ENCODE assay signal across 14 mouse cellular contexts in the genomic region with DNA sequence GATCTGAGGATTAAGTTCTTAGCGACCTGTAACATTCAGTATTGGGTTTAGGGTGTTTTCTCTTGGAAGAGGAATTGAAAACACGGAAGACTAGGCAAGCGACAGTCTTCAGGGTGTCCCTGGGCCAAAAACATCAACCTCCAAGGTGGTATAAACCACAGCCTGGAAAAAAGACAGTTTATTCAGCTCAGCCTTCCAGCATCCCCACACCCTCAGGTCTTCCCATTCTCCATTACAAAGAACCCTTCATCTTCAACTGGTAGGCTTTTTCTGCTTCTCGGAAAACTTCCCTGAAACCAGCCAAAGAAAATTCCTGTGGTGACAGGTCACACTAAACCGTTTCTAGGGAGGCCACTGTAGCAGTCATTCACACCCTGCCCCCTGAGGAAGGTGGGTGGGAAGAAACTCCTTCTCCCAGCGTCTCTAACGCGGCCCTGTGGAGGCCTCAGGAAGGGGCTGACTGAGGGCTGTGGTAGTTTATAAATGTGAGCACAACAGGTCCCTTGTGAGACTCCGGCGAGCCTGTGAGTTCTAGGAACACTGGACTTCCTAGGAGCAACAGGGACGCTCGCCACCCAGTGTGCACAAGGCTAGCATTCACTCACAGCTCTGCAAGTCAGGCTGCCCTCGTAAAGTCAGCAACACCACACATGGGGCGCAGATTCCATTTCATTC. TPM values are rescaled to one million over a fixed set of nuclear protein-coding genes. Genes with fewer than 3 reads are reported as not detected.
DNase-seq lines count a peak whose midpoint lies in the region; ATAC-seq and TF ChIP-seq lines count a peak whose summit lies in the region.
"Had no signal": no experiment of that assay in that cellular context is flagged by ENCODE, and none has a peak within 500 bp of the region (broad histone marks: within the 10 kb centered on the region; RNA-seq: fewer than 3 reads in every experiment).

No protein-coding gene starts in this region.

- no peak for TF ChIP-seq CTCF in forebrain, postnatal 0 days (IDR thresholded peaks at IDR 0.05; ENCODE audit: low read depth)
- no peak for TF ChIP-seq CTCF in layer of hippocampus, adult 2 months (conservative IDR thresholded peaks at IDR 0.05)

- peak; percentile 23 for ATAC-seq in forebrain, postnatal 0 days
- no peak for ATAC-seq in forebrain, embryonic 14.5 days
- ATAC-seq in embryonic facial prominence, embryonic 15.5 days (ENCODE audit: insufficient number of reproducible peaks, low FRiP score, low TSS enrichment, low read depth), result peak; percentile 78
- ATAC-seq in neural tube, embryonic 13.5 days (ENCODE audit: low read depth), result peak; percentile 67; the same call in 1 of the 2 replicates
- no peak for ATAC-seq in monocyte, adult 5-6 weeks (replicated peaks; ENCODE audit: insufficient number of reproducible peaks, low FRiP score, low TSS enrichment, poor library complexity, severe bottlenecking)

- H3K9ac ChIP-seq in forebrain, postnatal 0 days, result no peak overlapping the region
- no peak overlapping the region for H3K9ac ChIP-seq in forebrain, embryonic 14.5 days (ENCODE audit: low read length)
- H3K9ac ChIP-seq in embryonic facial prominence, embryonic 15.5 days, result no peak overlapping the region
- no peak overlapping the region for H3K9ac ChIP-seq in neural tube, embryonic 13.5 days

- H3K9me3 ChIP-seq in forebrain, postnatal 0 days (ENCODE audit: low read length), result no peaks in the 10 kb centered on the region
- H3K9me3 ChIP-seq in forebrain, embryonic 14.5 days (replicated peaks; ENCODE audit: control insufficient read depth, low read length), result no peaks in the 10 kb centered on the region
- H3K9me3 ChIP-seq in embryonic facial prominence, embryonic 15.5 days (replicated peaks), result no peaks in the 10 kb centered on the region
- H3K9me3 ChIP-seq in neural tube, embryonic 13.5 days, result no peaks in the 10 kb centered on the region

- H3K4me1 ChIP-seq in forebrain, postnatal 0 days (ENCODE audit: insufficient read depth), result no peaks in the 10 kb centered on the region
- no peaks in the 10 kb centered on the region for H3K4me1 ChIP-seq in forebrain, embryonic 14.5 days (ENCODE audit: control insufficient read depth, insufficient read depth, low read length)
- H3K4me1 ChIP-seq in embryonic facial prominence, embryonic 15.5 days, result peaks cover 14% of the 10 kb centered on the region
- H3K4me1 ChIP-seq in neural tube, embryonic 13.5 days (replicated peaks), result peaks cover 31% of the 10 kb centered on the region

- H3K4me2 ChIP-seq in forebrain, postnatal 0 days (ENCODE audit: low read depth), result no peak overlapping the region
- no peak overlapping the region for H3K4me2 ChIP-seq in forebrain, embryonic 14.5 days (ENCODE audit: low read length)
- H3K4me2 ChIP-seq in embryonic facial prominence, embryonic 15.5 days (replicated peaks), result no peak overlapping the region
- H3K4me2 ChIP-seq in neural tube, embryonic 13.5 days, result no peak overlapping the region

- H3K4me3 ChIP-seq in forebrain, postnatal 0 days (ENCODE audit: low read depth, low read length), result no peak overlapping the region
- no peak overlapping the region for H3K4me3 ChIP-seq in forebrain, embryonic 14.5 days (ENCODE audit: low read depth, low read length)
- H3K4me3 ChIP-seq in layer of hippocampus, adult 2 months, result no peak overlapping the region
- H3K4me3 ChIP-seq in embryonic facial prominence, embryonic 15.5 days (replicated peaks), result no peak overlapping the region
- no peak overlapping the region for H3K4me3 ChIP-seq in neural tube, embryonic 13.5 days

- 0 out of 2 replicates have a peak overlapping the region, but pooled peaks have one; percentile 4 for H3K27ac ChIP-seq in forebrain, postnatal 0 days (ENCODE audit: low read depth, low read length)
- no peak overlapping the region for H3K27ac ChIP-seq in forebrain, embryonic 14.5 days (ENCODE audit: low read depth, low read length)
- peak overlapping the region; percentile 32; the same call in 1 of the 2 replicates for H3K27ac ChIP-seq in layer of hippocampus, adult 2 months
- peak overlapping the region; percentile 66 for H3K27ac ChIP-seq in embryonic facial prominence, embryonic 15.5 days (replicated peaks)
- peak overlapping the region; percentile 78 for H3K27ac ChIP-seq in neural tube, embryonic 13.5 days (replicated peaks)

- DNase-seq in forebrain, postnatal 0 days, result no peak
- DNase-seq in forebrain, embryonic 14.5 days (ENCODE audit: low spot score), result no peak
- no peak for DNase-seq in layer of hippocampus, adult 2 months (ENCODE audit: low spot score in 2 of 2)
- DNase-seq in layer of hippocampus, adult 11-12 months (ENCODE audit: low spot score), result no peak
- no peak for DNase-seq in urinary bladder, adult 2 months (ENCODE audit: low spot score)
- DNase-seq: cerebellum, postnatal 25 days; kidney, adult 2 months; lung, postnatal 4 days had no signal

- peaks cover 31% of the 10 kb centered on the region for H3K36me3 ChIP-seq in forebrain, postnatal 0 days (ENCODE audit: insufficient read depth)
- H3K36me3 ChIP-seq in forebrain, embryonic 14.5 days (ENCODE audit: control insufficient read depth, insufficient read depth, low read length), result peaks cover 35% of the 10 kb centered on the region
- H3K36me3 ChIP-seq in embryonic facial prominence, embryonic 15.5 days, result peaks cover 16% of the 10 kb centered on the region
- H3K36me3 ChIP-seq in neural tube, embryonic 13.5 days, result peaks cover 35% of the 10 kb centered on the region

- H3K27me3 ChIP-seq in forebrain, postnatal 0 days (ENCODE audit: insufficient read depth, low read length), result no peaks in the 10 kb centered on the region
- no peaks in the 10 kb centered on the region for H3K27me3 ChIP-seq in forebrain, embryonic 14.5 days (replicated peaks; ENCODE audit: control insufficient read depth, insufficient read depth, low read length)
- H3K27me3 ChIP-seq in embryonic facial prominence, embryonic 15.5 days, result no peaks in the 10 kb centered on the region
- H3K27me3 ChIP-seq in neural tube, embryonic 13.5 days, result no peaks in the 10 kb centered on the region

- WGBS in forebrain, postnatal 0 days, result 48% methylated on average over 14 of the region's 14 CpGs
- 57% methylated on average over 14 of the region's 14 CpGs for WGBS in forebrain, embryonic 14.5 days
- WGBS in embryonic facial prominence, embryonic 15.5 days, result 29% methylated on average over 14 of the region's 14 CpGs
- WGBS in neural tube, embryonic 13.5 days, result 38% methylated on average over 14 of the region's 14 CpGs

RNA-seq across cellular contexts. Expression of a gene that starts 20.7 kb away (rescaled TPM):
- 12.8 and 15.4 TPM in 2 replicates for total RNA-seq in forebrain, postnatal 0 days (2014; rRNA removed)
- polyA plus RNA-seq in forebrain, postnatal 0 days (2015; fragmentation: Nextera tagmentation; extraction: Ambion mirVana), result 2.4 and 3.5 TPM in 2 replicates
- 0.27 and 0.77 TPM in 2 replicates for polyA plus RNA-seq in forebrain, embryonic 14.5 days (2014; fragmentation: Nextera tagmentation; extraction: Ambion mirVana)
- 1 to 10 TPM; 4.4 to 5.7 TPM for total RNA-seq in layer of hippocampus, adult 2 months (2021)
- polyA plus RNA-seq in embryonic facial prominence, embryonic 15.5 days (2015; fragmentation: Nextera tagmentation; extraction: Ambion mirVana), result 0.49 and 0.96 TPM in 2 replicates
- polyA plus RNA-seq in neural tube, embryonic 13.5 days (2015; fragmentation: Nextera tagmentation; extraction: Ambion mirVana), result 0.40 and 0.50 TPM in 2 replicates
- 0.03 TPM in 1 of 2 replicates, not detected in the other for polyA plus RNA-seq in urinary bladder, adult 2 months (2012; rRNA removed)
- total RNA-seq in monocyte, adult 5-6 weeks (2017), result not detected in 3 replicates
- total RNA-seq: neutrophil, adult 5-6 weeks had no signal

RNA-seq across cellular contexts. Expression of a gene that starts 32.3 kb away (rescaled TPM):
- not detected in 2 replicates for total RNA-seq in forebrain, postnatal 0 days (2014; rRNA removed)
- polyA plus RNA-seq in forebrain, postnatal 0 days (2015; fragmentation: Nextera tagmentation; extraction: Ambion mirVana), result not detected in 2 replicates
- polyA plus RNA-seq in forebrain, embryonic 14.5 days (2014; fragmentation: Nextera tagmentation; extraction: Ambion mirVana), result not detected in 2 replicates
- not detected for total RNA-seq in layer of hippocampus, adult 2 months (2021)
- polyA plus RNA-seq in embryonic facial prominence, embryonic 15.5 days (2015; fragmentation: Nextera tagmentation; extraction: Ambion mirVana), result 6.1 and 6.6 TPM in 2 replicates
- polyA plus RNA-seq in neural tube, embryonic 13.5 days (2015; fragmentation: Nextera tagmentation; extraction: Ambion mirVana), result not detected in 2 replicates
- polyA plus RNA-seq in urinary bladder, adult 2 months (2012; rRNA removed), result 0.03 TPM in 1 of 2 replicates, not detected in the other
- total RNA-seq in monocyte, adult 5-6 weeks (2017), result not detected in 3 replicates
- total RNA-seq: left cerebral cortex, postnatal 14 days; neutrophil, adult 5-6 weeks had no signal
- polyA plus RNA-seq: kidney, adult 2 months had no signal

RNA-seq across cellular contexts. Expression of a gene that starts 40.2 kb away (rescaled TPM):
- not detected in 2 replicates for total RNA-seq in forebrain, postnatal 0 days (2014; rRNA removed)
- polyA plus RNA-seq in forebrain, postnatal 0 days (2015; fragmentation: Nextera tagmentation; extraction: Ambion mirVana), result not detected in 2 replicates
- not detected in 2 replicates for polyA plus RNA-seq in forebrain, embryonic 14.5 days (2014; fragmentation: Nextera tagmentation; extraction: Ambion mirVana)
- not detected for total RNA-seq in layer of hippocampus, adult 2 months (2021)
- 0.22 TPM in 1 of 2 replicates, not detected in the other for polyA plus RNA-seq in embryonic facial prominence, embryonic 15.5 days (2015; fragmentation: Nextera tagmentation; extraction: Ambion mirVana)
- not detected in 2 replicates for polyA plus RNA-seq in neural tube, embryonic 13.5 days (2015; fragmentation: Nextera tagmentation; extraction: Ambion mirVana)
- polyA plus RNA-seq in urinary bladder, adult 2 months (2012; rRNA removed), result 0.10 and 0.11 TPM in 2 replicates
- total RNA-seq in monocyte, adult 5-6 weeks (2017), result not detected in 3 replicates
- total RNA-seq: left cerebral cortex, postnatal 14 days; neutrophil, adult 5-6 weeks had no signal
- polyA plus RNA-seq: kidney, adult 2 months; small intestine, adult 2 months had no signal

RNA-seq across cellular contexts. Expression of a gene that starts 49.7 kb away (rescaled TPM):
- not detected in 2 replicates for total RNA-seq in forebrain, postnatal 0 days (2014; rRNA removed)
- not detected in 2 replicates for polyA plus RNA-seq in forebrain, postnatal 0 days (2015; fragmentation: Nextera tagmentation; extraction: Ambion mirVana)
- polyA plus RNA-seq in forebrain, embryonic 14.5 days (2014; fragmentation: Nextera tagmentation; extraction: Ambion mirVana), result not detected in 2 replicates
- total RNA-seq in layer of hippocampus, adult 2 months (2021), result not detected
- not detected in 2 replicates for polyA plus RNA-seq in embryonic facial prominence, embryonic 15.5 days (2015; fragmentation: Nextera tagmentation; extraction: Ambion mirVana)
- polyA plus RNA-seq in neural tube, embryonic 13.5 days (2015; fragmentation: Nextera tagmentation; extraction: Ambion mirVana), result not detected in 2 replicates
- polyA plus RNA-seq in urinary bladder, adult 2 months (2012; rRNA removed), result not detected in 2 replicates
- not detected in 3 replicates for total RNA-seq in monocyte, adult 5-6 weeks (2017)
- total RNA-seq: left cerebral cortex, postnatal 14 days; neutrophil, adult 5-6 weeks had no signal
- polyA plus RNA-seq: small intestine, adult 2 months had no signal

Comparison
In these comparisons a context has a peak if more than half of its experiments do, and no peak if none do; other contexts are left out.
1. ATAC-seq: peak in forebrain, postnatal 0 days (single experiment), embryonic facial prominence, embryonic 15.5 days (single experiment) and neural tube, embryonic 13.5 days (single experiment); none in forebrain, embryonic 14.5 days (single experiment) and monocyte, adult 5-6 weeks (single experiment).